Mouse (Mus musculus) ES-Bruce4 (cell line): Measurements from ENCODE around the gene Tsg101.

Source experiments
- CTCF ChIP-seq: IDR thresholded peaks from one replicate; pipeline ENCODE4 v1.8.1; 2011; ENCODE audit warnings: low read depth, low read length
- EP300 ChIP-seq: IDR thresholded peaks from 2 replicates; pipeline ENCODE4 v1.6.1; 2011; ENCODE audit warnings: low read depth, low read length; ENCODE audit not compliant: insufficient read depth
- POLR2A ChIP-seq: IDR thresholded peaks from one replicate; pipeline ENCODE4 v1.8.1; 2011; ENCODE audit warnings: low read length; ENCODE audit not compliant: insufficient read depth

DNA sequence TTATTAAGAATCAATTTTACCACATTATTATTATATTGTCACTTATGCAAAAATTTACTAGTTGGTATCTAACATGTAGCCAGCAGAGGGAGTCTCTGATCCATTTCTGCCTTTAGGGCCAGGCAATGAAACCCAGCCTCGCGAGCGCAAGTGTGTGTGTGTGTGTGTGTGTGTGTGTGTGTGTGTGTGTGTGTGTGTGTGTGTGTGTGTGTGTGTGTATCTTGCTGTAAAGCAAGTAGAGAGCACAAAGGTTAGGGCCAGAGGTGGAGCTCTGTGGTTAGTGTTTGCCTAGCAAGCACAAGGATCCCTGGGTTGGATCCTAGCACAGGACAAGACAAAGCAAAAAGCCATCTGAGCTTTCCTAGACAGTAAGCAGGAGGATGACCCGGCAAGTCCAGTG lies 16.1 kb upstream of the Tsg101 start:
- no peak for TF ChIP-seq CTCF
- no peak for TF ChIP-seq POLR2A
- no peak for TF ChIP-seq EP300
